Mouse (Mus musculus) lung, adult 2 months (tissue): ENCODE measurements around the gene Gm10401.

ENCODE experiments used
- CTCF ChIP-seq: fragments of 200-500 bp; IDR thresholded peaks from 2 replicates; pipeline ENCODE4 v1.5.1; 2011; ENCODE audit warnings: mild to moderate bottlenecking, low read length, control low read depth; ENCODE audit not compliant: insufficient read depth
- POLR2A ChIP-seq: fragments of 200-500 bp; IDR thresholded peaks from 2 replicates; pipeline ENCODE4 v1.6.1; 2011; ENCODE audit warnings: low read depth, mild to moderate bottlenecking, control low read depth, low read length, borderline replicate concordance; ENCODE audit errors: extremely low read depth

GRCm38 (mm10) chr5:115139124-115139523, 41.0 kb upstream of the Gm10401 start:
- TF ChIP-seq CTCF (no peak), POLR2A (no peak)
